Mouse (Mus musculus) hindbrain, embryonic 16.5 days (tissue): ENCODE results near the gene Uckl1. TPM values are rescaled to one million over a fixed set of nuclear protein-coding genes. Genes with fewer than 3 reads are reported as not detected.

Source experiments
- ATAC-seq: fragments of 200-750 bp; cut with Nextera tagmentation; 2 replicates; pipeline ENCODE4 v1.8.0; 2017; ENCODE audit warnings: moderate TSS enrichment, moderate library complexity
- H3K27ac ChIP-seq: fragments of 300-500 bp; sonication (generic); 2 replicates; pipeline ENCODE4 v1.5.1; 2014; ENCODE audit warnings: low read depth, mild to moderate bottlenecking, control low read depth, low read length, moderate library complexity
- H3K27me3 ChIP-seq: fragments of 300-500 bp; sonication (generic); replicated peaks from 2 replicates; pipeline ENCODE4 v1.6.1; 2014; ENCODE audit warnings: low read length; ENCODE audit not compliant: control insufficient read depth, insufficient read depth
- H3K36me3 ChIP-seq: fragments of 300-500 bp; sonication (generic); 2 replicates; pipeline ENCODE4 v1.6.1; 2014; ENCODE audit warnings: mild to moderate bottlenecking, low read length, moderate library complexity, mixed read lengths; ENCODE audit not compliant: control insufficient read depth, insufficient read depth
- H3K4me1 ChIP-seq: fragments of 300-500 bp; sonication (generic); 2 replicates; pipeline ENCODE4 v1.6.1; 2014; ENCODE audit warnings: low read depth, low read length; ENCODE audit not compliant: control insufficient read depth, insufficient read depth
- H3K4me2 ChIP-seq: fragments of 300-500 bp; sonication (generic); 2 replicates; pipeline ENCODE4 v1.6.1; 2014; ENCODE audit warnings: mild to moderate bottlenecking, low read length, control low read depth, moderate library complexity
- H3K4me3 ChIP-seq: fragments of 300-500 bp; sonication (generic); 2 replicates; pipeline ENCODE4 v1.5.1; 2014; ENCODE audit warnings: mild to moderate bottlenecking, low read length, control low read depth, moderate library complexity
- H3K9ac ChIP-seq: fragments of 300-500 bp; sonication (generic); 2 replicates; pipeline ENCODE4 v1.6.1; 2014; ENCODE audit warnings: low read depth, mild to moderate bottlenecking, control low read depth, low read length, moderate library complexity
- H3K9me3 ChIP-seq: fragments of 300-500 bp; sonication (generic); 2 replicates; pipeline ENCODE4 v1.6.1; 2014; ENCODE audit warnings: mild to moderate bottlenecking, low read length, moderate library complexity; ENCODE audit not compliant: control insufficient read depth
- WGBS: fragments of 180-500 bp; shearing (Covaris S2); extraction: QIAGEN DNeasy Blood & Tissue Kit; methylation state at CpG from one replicate; pipeline ENCODE4 v1.1.7; 2014; 5-methylcytosine and 5-hydroxymethylcytosine counted together
- polyA plus RNA-seq: library from polyadenylated mRNA; unstranded; fragments of >200 nt; fragmentation: Nextera tagmentation; extraction: Ambion mirVana; gene quantifications from 2 replicates; pipeline ENCODE4 v1.2.1, GENCODE M21; 2015

Gene Uckl1
- polyA plus RNA-seq, 1 experiment from 2014 or later, result 59.4 TPM

- Histone ChIP-seq H3K27me3 (no peaks in the 10 kb centered on the region), H3K9ac (no peak overlapping the region), H3K4me3 (no peak overlapping the region), H3K36me3 (no peaks in the 10 kb centered on the region; the same call in 1 of the 2 replicates), H3K9me3 (no peaks in the 10 kb centered on the region; the same call in 1 of the 2 replicates), H3K27ac (no peak overlapping the region), H3K4me2 (no peak overlapping the region), H3K4me1 (no peaks in the 10 kb centered on the region)
- ATAC-seq, result no peak
- WGBS, result 94% methylated on average over 8 of the region's 8 CpGs
Measured at GRCm38 (mm10) chr2:181570375-181570774, 14.3 kb downstream of the Uckl1 start.

- H3K27me3 ChIP-seq, result no peaks in the 10 kb centered on the region
- no peaks in the 10 kb centered on the region for H3K4me1 ChIP-seq
- ATAC-seq, result no peak
- H3K4me2 ChIP-seq, result no peak overlapping the region
- H3K4me3 ChIP-seq, result no peak overlapping the region
- no peak overlapping the region for H3K27ac ChIP-seq
- WGBS, result 94% methylated on average over 10 of the region's 10 CpGs
- H3K36me3 ChIP-seq, result no peaks in the 10 kb centered on the region; the same call in 1 of the 2 replicates
- no peak overlapping the region for H3K9ac ChIP-seq
- H3K9me3 ChIP-seq, result no peaks in the 10 kb centered on the region; the same call in 1 of the 2 replicates
Measured at GRCm38 (mm10) chr2:181569856-181570255, 14.8 kb downstream of the Uckl1 start.

DNA sequence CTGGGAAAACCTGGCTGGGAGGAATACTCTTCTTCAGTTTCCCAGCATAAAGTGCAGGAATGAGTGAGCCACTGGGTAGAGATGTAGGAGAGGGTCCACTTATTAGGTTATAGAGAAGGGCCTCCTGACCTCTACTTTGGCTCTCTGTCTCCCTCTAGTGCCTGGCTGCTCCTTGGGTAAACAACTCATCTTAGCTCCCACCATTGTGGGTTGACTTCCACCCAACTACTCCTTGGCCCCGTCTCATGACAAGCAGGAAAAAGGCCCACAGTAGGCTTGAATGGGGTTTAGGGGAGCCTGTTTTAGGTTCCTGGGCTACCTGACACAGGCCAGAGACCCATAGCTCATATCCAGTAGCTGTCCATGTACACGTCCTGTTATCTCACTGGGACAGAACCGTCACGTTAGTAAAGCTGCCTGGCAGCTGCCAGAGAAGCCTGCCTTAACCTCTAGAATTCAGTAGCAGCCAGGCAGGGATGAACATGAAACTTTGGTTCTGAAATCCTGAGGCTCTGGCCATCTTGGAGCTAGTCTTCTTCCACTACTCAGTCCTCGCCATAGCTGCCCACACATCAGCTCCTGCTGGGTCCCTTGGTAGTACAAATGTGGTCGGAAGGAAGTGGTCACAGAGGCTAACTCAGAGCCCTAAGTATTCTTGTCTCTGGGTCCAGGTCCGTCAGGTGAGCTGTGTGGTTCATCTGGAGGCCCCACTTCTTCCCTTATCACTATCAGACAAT, 16.3 kb downstream of the Uckl1 start:
- WGBS, result 77% methylated on average over 7 of the region's 7 CpGs
- Histone ChIP-seq H3K36me3 (no peaks in the 10 kb centered on the region), H3K4me3 (no peak overlapping the region), H3K9ac (no peak overlapping the region), H3K9me3 (no peaks in the 10 kb centered on the region; the same call in 1 of the 2 replicates), H3K27me3 (no peaks in the 10 kb centered on the region), H3K4me2 (no peak overlapping the region), H3K27ac (no peak overlapping the region), H3K4me1 (no peaks in the 10 kb centered on the region)
- ATAC-seq, result no peak

GRCm38 (mm10) chr2:181567338-181567737, 17.4 kb downstream of the Uckl1 start:
- ATAC-seq, result no peak
- WGBS, result 88% methylated on average over 3 of the region's 3 CpGs
- H3K9ac ChIP-seq, result no peak overlapping the region
- no peak overlapping the region for H3K4me2 ChIP-seq
- H3K4me3 ChIP-seq, result no peak overlapping the region
- H3K27ac ChIP-seq, result no peak overlapping the region
- H3K27me3 ChIP-seq, result no peaks in the 10 kb centered on the region
- H3K36me3 ChIP-seq, result no peaks in the 10 kb centered on the region
- no peaks in the 10 kb centered on the region for H3K4me1 ChIP-seq
- H3K9me3 ChIP-seq, result no peaks in the 10 kb centered on the region; the same call in 1 of the 2 replicates

- H3K27me3 ChIP-seq, result no peaks in the 10 kb centered on the region
- no peak overlapping the region for H3K9ac ChIP-seq
- no peaks in the 10 kb centered on the region for H3K4me1 ChIP-seq
- ATAC-seq, result no peak
- no peak overlapping the region for H3K27ac ChIP-seq
- H3K9me3 ChIP-seq, result no peaks in the 10 kb centered on the region
- H3K36me3 ChIP-seq, result peaks cover 35% of the 10 kb centered on the region
- no peak overlapping the region for H3K4me3 ChIP-seq
- H3K4me2 ChIP-seq, result no peak overlapping the region
Measured at GRCm38 (mm10) chr2:181553772-181554171, 30.9 kb downstream of the Uckl1 start.

DNA sequence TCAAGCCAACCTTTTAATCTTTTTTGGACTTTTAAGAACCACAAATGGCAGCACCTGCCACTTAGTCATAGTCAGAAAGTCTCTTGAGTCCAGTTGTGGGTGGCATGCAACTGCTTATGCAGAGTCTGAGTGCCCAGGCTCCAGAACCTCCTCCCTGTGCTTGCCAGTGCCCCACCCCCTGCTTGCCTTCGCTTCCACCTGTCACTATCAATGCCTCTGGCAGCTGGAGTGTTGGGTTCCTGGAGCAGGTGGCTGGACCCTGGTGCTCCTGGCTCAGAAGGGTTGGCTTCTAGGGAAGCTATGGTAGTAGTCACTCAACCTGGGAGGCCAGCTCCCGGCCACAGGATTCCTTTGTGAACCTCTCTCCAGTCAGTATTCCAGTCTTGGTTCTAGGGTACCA, 34.5 kb downstream of the Uckl1 start:
- no peaks in the 10 kb centered on the region for H3K27me3 ChIP-seq
- peaks cover 43% of the 10 kb centered on the region for H3K36me3 ChIP-seq
- H3K4me1 ChIP-seq, result no peaks in the 10 kb centered on the region
- no peak overlapping the region for H3K4me3 ChIP-seq
- H3K4me2 ChIP-seq, result no peak overlapping the region
- WGBS, result 100% methylated on average over 2 of the region's 2 CpGs
- H3K9ac ChIP-seq, result no peak overlapping the region
- H3K27ac ChIP-seq, result no peak overlapping the region
- H3K9me3 ChIP-seq, result no peaks in the 10 kb centered on the region
- ATAC-seq, result no peak

- Histone ChIP-seq H3K9me3 (no peaks in the 10 kb centered on the region), H3K9ac (no peak overlapping the region), H3K4me2 (no peak overlapping the region), H3K27ac (no peak overlapping the region), H3K4me3 (no peak overlapping the region), H3K4me1 (no peaks in the 10 kb centered on the region), H3K27me3 (no peaks in the 10 kb centered on the region), H3K36me3 (peaks cover 43% of the 10 kb centered on the region)
- 85% methylated on average over 5 of the region's 5 CpGs for WGBS
- no peak for ATAC-seq
Measured at GRCm38 (mm10) chr2:181548682-181549081, 36.0 kb downstream of the Uckl1 start.

- Histone ChIP-seq H3K4me1 (no peaks in the 10 kb centered on the region), H3K9me3 (no peaks in the 10 kb centered on the region), H3K9ac (no peak overlapping the region), H3K4me2 (no peak overlapping the region), H3K36me3 (peaks cover 43% of the 10 kb centered on the region), H3K27ac (no peak overlapping the region), H3K4me3 (no peak overlapping the region), H3K27me3 (no peaks in the 10 kb centered on the region)
- ATAC-seq, result no peak
- 71% methylated on average over 1 of the region's 1 CpGs for WGBS
Measured at GRCm38 (mm10) chr2:181548227-181548626, 36.5 kb downstream of the Uckl1 start.

DNA sequence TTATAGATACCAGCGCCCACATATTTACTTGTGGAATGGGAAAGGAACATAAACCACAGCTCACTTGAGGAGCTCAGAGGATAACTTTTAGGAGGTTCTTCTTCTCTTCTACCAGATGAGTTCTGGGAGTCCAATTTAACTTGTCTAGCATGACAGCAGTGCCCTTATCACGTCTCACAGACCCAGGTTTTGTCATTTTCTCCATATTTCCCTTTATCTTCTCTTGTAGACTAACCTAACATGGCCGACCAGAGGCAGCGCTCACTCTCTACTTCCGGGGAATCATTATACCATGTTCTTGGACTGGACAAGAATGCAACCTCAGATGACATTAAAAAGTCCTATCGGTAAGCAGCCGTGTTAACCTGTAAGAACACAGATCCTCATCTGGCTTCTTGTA, 38.5 kb downstream of the Uckl1 start:
- H3K36me3 ChIP-seq, result peaks cover 32% of the 10 kb centered on the region
- ATAC-seq, result no peak
- no peak overlapping the region for H3K4me3 ChIP-seq
- H3K9me3 ChIP-seq, result no peaks in the 10 kb centered on the region
- no peak overlapping the region for H3K9ac ChIP-seq
- H3K27ac ChIP-seq, result no peak overlapping the region
- H3K4me2 ChIP-seq, result no peak overlapping the region
- H3K4me1 ChIP-seq, result no peaks in the 10 kb centered on the region
- 97% methylated on average over 7 of the region's 7 CpGs for WGBS
- H3K27me3 ChIP-seq, result no peaks in the 10 kb centered on the region
